Mouse (Mus musculus) monocyte, adult 5-6 weeks (primary cell): ENCODE data around the gene Kmt2e. TPM values are rescaled to one million over a fixed set of nuclear protein-coding genes. Genes with fewer than 3 reads are reported as not detected.
"Not testable (repeated sequence)": the region's sequence is repeated elsewhere in the genome, so short reads cannot be mapped to it uniquely, and the experiment has no call there.

Experiments used
- ATAC-seq: fragments of 153-309, 156-312 bp; replicated peaks from 2 replicates; pipeline ENCODE4 v1.8.0; 2017; ENCODE audit warnings: mild to moderate bottlenecking; ENCODE audit not compliant: low TSS enrichment, insufficient number of reproducible peaks, severe bottlenecking, poor library complexity, low FRiP score
- total RNA-seq: library from RNA; stranded (forward); fragments of 200-1000, 200-491, 200-594 nt; gene quantifications from 3 replicates; pipeline ENCODE4 v1.2.3, GENCODE M21; 2017

Gene Kmt2e
- total RNA-seq, 1 experiment from 2014 or later: 134 TPM

GRCm38 (mm10) chr5:23423036-23423435, 11.2 kb upstream of the Kmt2e start:
- no peak for ATAC-seq

- ATAC-seq: no peak
Observed at GRCm38 (mm10) chr5:23427501-23427900, 6.7 kb upstream of the Kmt2e start.

- ATAC-seq: no peak
Observed at GRCm38 (mm10) chr5:23431070-23431864, 3.0 kb upstream of the Kmt2e start.

- no peak for ATAC-seq
Observed at GRCm38 (mm10) chr5:23431948-23432707, 2.1 kb upstream of the Kmt2e start.

GRCm38 (mm10) chr5:23432708-23433645, 1.3 kb upstream of the Kmt2e start:
- ATAC-seq: peak; percentile 82

GRCm38 (mm10) chr5:23434598-23435481, 599 bp downstream of the Kmt2e start:
- 0 out of 2 replicates have a peak, but pooled peaks have one; percentile 0 for ATAC-seq

- no peak for ATAC-seq
Observed at GRCm38 (mm10) chr5:23435482-23436125, 1.4 kb downstream of the Kmt2e start.

- no peak for ATAC-seq
Observed at GRCm38 (mm10) chr5:23436735-23437134, 2.5 kb downstream of the Kmt2e start.

GRCm38 (mm10) chr5:23439857-23440256, 5.6 kb downstream of the Kmt2e start:
- ATAC-seq: no peak

- ATAC-seq: no peak
Observed at GRCm38 (mm10) chr5:23440572-23440971, 6.3 kb downstream of the Kmt2e start.

- no peak for ATAC-seq
Observed at GRCm38 (mm10) chr5:23441916-23442315, 7.7 kb downstream of the Kmt2e start.

- no peak for ATAC-seq
Observed at GRCm38 (mm10) chr5:23444411-23444810, 10.2 kb downstream of the Kmt2e start.

GRCm38 (mm10) chr5:23453561-23453960, 19.3 kb downstream of the Kmt2e start:
- ATAC-seq: not testable (repeated sequence)

- no peak for ATAC-seq
Observed at GRCm38 (mm10) chr5:23461688-23462087, 27.4 kb downstream of the Kmt2e start.

- no peak for ATAC-seq
Observed at GRCm38 (mm10) chr5:23464247-23464646, 30.0 kb downstream of the Kmt2e start.

- ATAC-seq: no peak
Observed at GRCm38 (mm10) chr5:23464743-23465142, 30.5 kb downstream of the Kmt2e start.

GRCm38 (mm10) chr5:23466546-23466945, 32.3 kb downstream of the Kmt2e start:
- no peak for ATAC-seq
